9 mouse cellular contexts compared by ENCODE assay signal in genomic region chr10:100159843-100160531, GRCm38 (mm10).
DNase-seq lines count a peak whose midpoint lies in the region; ATAC-seq and TF ChIP-seq lines count a peak whose summit lies in the region.
"Had no signal": no experiment of that assay in that cellular context is flagged by ENCODE, and none has a peak within 500 bp of the region (broad histone marks: within the 10 kb centered on the region; RNA-seq: fewer than 3 reads in every experiment).

No protein-coding gene starts in this region.

- peak; percentile 30 to 31 for DNase-seq in right cerebral cortex, postnatal 10 days (ENCODE audit: low spot score in 2 of 2)
- DNase-seq in right cerebral cortex, postnatal 25 days, result no peak
- peak; percentile 15 for DNase-seq in liver
- DNase-seq in embryo, embryonic 10.5 days (ENCODE audit: low spot score), result no peak
- no peak for DNase-seq in cerebellum, adult 2 months

- no peaks in the 10 kb centered on the region for H3K36me3 ChIP-seq in heart, embryonic 16.5 days (ENCODE audit: control insufficient read depth, insufficient read depth)
- H3K36me3 ChIP-seq in stomach, embryonic 14.5 days (ENCODE audit: control insufficient read depth, insufficient read depth, low read length), result no peaks in the 10 kb centered on the region
- H3K36me3 ChIP-seq in neural tube, embryonic 15.5 days, result no peaks in the 10 kb centered on the region
- H3K36me3 ChIP-seq: neural tube, embryonic 13.5 days had no signal

- H3K9ac ChIP-seq in heart, embryonic 16.5 days (ENCODE audit: low read length), result peak overlapping the region; percentile 51
- H3K9ac ChIP-seq in stomach, embryonic 14.5 days (replicated peaks; ENCODE audit: low read depth, low read length), result no peak overlapping the region
- no peak overlapping the region for H3K9ac ChIP-seq in neural tube, embryonic 15.5 days (replicated peaks)
- H3K9ac ChIP-seq: neural tube, embryonic 13.5 days had no signal

- no peak for TF ChIP-seq POLR2A in cerebellum, adult 2 months (IDR thresholded peaks at IDR 0.05; ENCODE audit: borderline replicate concordance, insufficient read depth, low read length)

- no peak for TF ChIP-seq CTCF in cerebellum, adult 2 months (IDR thresholded peaks at IDR 0.05; ENCODE audit: borderline replicate concordance, insufficient read depth, low read depth, low read length)

- peaks cover 3% of the 10 kb centered on the region for H3K4me1 ChIP-seq in heart, embryonic 16.5 days (ENCODE audit: control insufficient read depth, insufficient read depth, low read length)
- no peaks in the 10 kb centered on the region for H3K4me1 ChIP-seq in stomach, embryonic 14.5 days (ENCODE audit: control insufficient read depth, insufficient read depth, low read length)
- no peaks in the 10 kb centered on the region for H3K4me1 ChIP-seq in cerebellum, adult 2 months (ENCODE audit: control insufficient read depth, insufficient read depth, low read length)
- H3K4me1 ChIP-seq in neural tube, embryonic 15.5 days, result no peaks in the 10 kb centered on the region
- H3K4me1 ChIP-seq: neural tube, embryonic 13.5 days had no signal

- H3K4me2 ChIP-seq in heart, embryonic 16.5 days (ENCODE audit: low read depth, low read length), result peak overlapping the region; percentile 47
- 0 out of 2 replicates have a peak overlapping the region, but pooled peaks have one; percentile 6 for H3K4me2 ChIP-seq in stomach, embryonic 14.5 days (replicated peaks; ENCODE audit: low read depth, low read length)
- no peak overlapping the region for H3K4me2 ChIP-seq in neural tube, embryonic 15.5 days
- H3K4me2 ChIP-seq: neural tube, embryonic 13.5 days had no signal

- peak; percentile 85 for ATAC-seq in heart, embryonic 16.5 days (replicated peaks; ENCODE audit: extremely low read depth, insufficient read depth, low FRiP score)
- peak; percentile 65; the same call in 1 of the 2 replicates for ATAC-seq in stomach, embryonic 14.5 days (ENCODE audit: insufficient number of reproducible peaks, insufficient read depth, low FRiP score, low read depth)
- no peak for ATAC-seq in neural tube, embryonic 15.5 days (ENCODE audit: low FRiP score)

- H3K9me3 ChIP-seq in heart, embryonic 16.5 days (replicated peaks; ENCODE audit: control insufficient read depth, low read length), result no peaks in the 10 kb centered on the region
- H3K9me3 ChIP-seq in stomach, embryonic 14.5 days (ENCODE audit: control insufficient read depth, low read depth, low read length), result no peaks in the 10 kb centered on the region; the same call in 1 of the 2 replicates
- no peaks in the 10 kb centered on the region for H3K9me3 ChIP-seq in neural tube, embryonic 15.5 days (replicated peaks)
- H3K9me3 ChIP-seq: neural tube, embryonic 13.5 days had no signal

- H3K4me3 ChIP-seq in heart, embryonic 16.5 days (ENCODE audit: low read length), result peak overlapping the region; percentile 11
- no peak overlapping the region for H3K4me3 ChIP-seq in stomach, embryonic 14.5 days (ENCODE audit: low read depth, low read length)
- no peak overlapping the region for H3K4me3 ChIP-seq in cerebellum, adult 2 months (replicated peaks; ENCODE audit: insufficient read depth, low read depth, low read length)
- no peak overlapping the region for H3K4me3 ChIP-seq in neural tube, embryonic 15.5 days (replicated peaks)
- H3K4me3 ChIP-seq: neural tube, embryonic 13.5 days had no signal

- H3K27ac ChIP-seq in heart, embryonic 16.5 days (ENCODE audit: low read length), result peak overlapping the region; percentile 68
- H3K27ac ChIP-seq in stomach, embryonic 14.5 days (ENCODE audit: low read length), result peak overlapping the region; percentile 52; the same call in 1 of the 2 replicates
- H3K27ac ChIP-seq in cerebellum, adult 2 months (ENCODE audit: insufficient read depth, low read length), result no peak overlapping the region; the same call in 1 of the 2 replicates
- no peak overlapping the region for H3K27ac ChIP-seq in neural tube, embryonic 15.5 days (replicated peaks)
- H3K27ac ChIP-seq: neural tube, embryonic 13.5 days had no signal

- whole genome bisulfite sequencing in heart, embryonic 16.5 days, result 23% methylated on average over 14 of the region's 14 CpGs
- 57% methylated on average over 14 of the region's 14 CpGs for WGBS in stomach, embryonic 14.5 days
- WGBS in cerebellum, adult 2 months, result 80% methylated on average over 14 of the region's 14 CpGs
- 77% methylated on average over 14 of the region's 14 CpGs for WGBS in neural tube, embryonic 15.5 days

- H3K27me3 ChIP-seq in heart, embryonic 16.5 days (ENCODE audit: control insufficient read depth, insufficient read depth, low read length), result no peaks in the 10 kb centered on the region
- no peaks in the 10 kb centered on the region for H3K27me3 ChIP-seq in stomach, embryonic 14.5 days (ENCODE audit: control insufficient read depth, insufficient read depth, low read length)
- no peaks in the 10 kb centered on the region for H3K27me3 ChIP-seq in cerebellum, adult 2 months (ENCODE audit: control insufficient read depth, insufficient read depth, low read length)
- no peaks in the 10 kb centered on the region for H3K27me3 ChIP-seq in neural tube, embryonic 15.5 days (replicated peaks)
- H3K27me3 ChIP-seq: neural tube, embryonic 13.5 days had no signal

Comparison
In these comparisons a context has a peak if more than half of its experiments do, and no peak if none do; other contexts are left out.
1. DNase-seq: peak in right cerebral cortex, postnatal 10 days (2 of 2) and liver (single experiment); none in right cerebral cortex, postnatal 25 days (single experiment), embryo, embryonic 10.5 days (single experiment) and cerebellum, adult 2 months (0 of 2).
2. H3K27ac ChIP-seq: peak in heart, embryonic 16.5 days (single experiment) and stomach, embryonic 14.5 days (single experiment); none in cerebellum, adult 2 months (single experiment) and neural tube, embryonic 15.5 days (single experiment).